Mouse (Mus musculus) testis, adult 2 months (tissue): ENCODE results near the gene Slc22a15.

Experiments
- CTCF ChIP-seq: fragments of 200-500 bp; IDR thresholded peaks from 2 replicates; pipeline ENCODE4 v1.5.1; 2012; ENCODE audit warnings: low read depth, mild to moderate bottlenecking, inconsistent platforms, low read length, moderate library complexity; ENCODE audit not compliant: control insufficient read depth, insufficient read depth, insufficient replicate concordance
- POLR2A ChIP-seq: fragments of 200-500 bp; IDR thresholded peaks from 2 replicates; pipeline ENCODE4 v1.6.1; 2012; ENCODE audit warnings: low read depth, mild to moderate bottlenecking, inconsistent platforms, low read length, moderate library complexity; ENCODE audit not compliant: control insufficient read depth

GRCm38 (mm10) chr3:101953506-101953905 is 29.3 kb upstream of the Slc22a15 start:
- TF ChIP-seq POLR2A (no peak), CTCF (no peak)
